ENCODE assay signal across 8 mouse cellular contexts in genomic region chr17:21845545-21846321, GRCm38 (mm10). TPM values are rescaled to one million over a fixed set of nuclear protein-coding genes. Genes with fewer than 3 reads are reported as not detected.
DNase-seq lines count a peak whose midpoint lies in the region; ATAC-seq lines count a peak whose summit lies in the region.

TSS of gene Zfp820 (minus strand) at chr17:21845772.

- H3K9me3 ChIP-seq in hindbrain, embryonic 14.5 days (ENCODE audit: control insufficient read depth, low read length), result no peaks in the 10 kb centered on the region

- H3K9ac ChIP-seq in hindbrain, embryonic 14.5 days, result peak within 1 kb of the TSS; percentile 73

- 4% methylated on average over 22 of the region's 22 CpGs for WGBS in hindbrain, embryonic 14.5 days

- H3K4me1 ChIP-seq in hindbrain, embryonic 14.5 days (replicated peaks; ENCODE audit: control insufficient read depth, insufficient read depth, low read length), result no peaks in the 10 kb centered on the region; the same call in 1 of the 2 replicates

- peak within 1 kb of the TSS; percentile 54 for H3K4me3 ChIP-seq in hindbrain, embryonic 14.5 days (replicated peaks; ENCODE audit: low read length)

- no peak within 1 kb of the TSS for H3K27ac ChIP-seq in hindbrain, embryonic 14.5 days

- peak within 1 kb of the TSS; percentile 56 for H3K4me2 ChIP-seq in hindbrain, embryonic 14.5 days (replicated peaks)

- H3K36me3 ChIP-seq in hindbrain, embryonic 14.5 days (replicated peaks; ENCODE audit: control insufficient read depth, insufficient read depth), result no peaks in the 10 kb centered on the region

- no peaks in the 10 kb centered on the region for H3K27me3 ChIP-seq in hindbrain, embryonic 14.5 days (ENCODE audit: control insufficient read depth, insufficient read depth, low read length)

- ATAC-seq in hindbrain, embryonic 14.5 days (ENCODE audit: low FRiP score), result peak; percentile 99
- no peak for ATAC-seq in erythroid progenitor cell, adult 5-6 weeks (replicated peaks; ENCODE audit: low FRiP score, poor library complexity, severe bottlenecking)

- peak; percentile 98 for DNase-seq in R1 (ENCODE audit: low read depth, low spot score)
- peak; percentile 17 to 19 for DNase-seq in cerebellum, postnatal 25 days
- peak; percentile 57 for DNase-seq in gastrocnemius, adult 18-20 months (ENCODE audit: low spot score)
- DNase-seq in hindbrain, embryonic 14.5 days (ENCODE audit: low spot score), result peak; percentile 85
- DNase-seq in left cerebral cortex, adult 18-20 months (ENCODE audit: low spot score in 2 of 2), result peak; percentile 4 to 26
- DNase-seq in lung, postnatal 4 days, result peak; percentile 75 to 76
- DNase-seq in right cerebral cortex, adult 2 months (ENCODE audit: low spot score in 2 of 2), result peak; percentile 14 to 16

RNA-seq across cellular contexts. Expression of gene Zfp820, which starts in this region (rescaled TPM):
- total RNA-seq in gastrocnemius, adult 18-20 months (2021), result under 1 TPM; 0.19 to 0.21 TPM
- polyA plus RNA-seq in hindbrain, embryonic 14.5 days (2014; fragmentation: Nextera tagmentation; extraction: Ambion mirVana), result 2.7 and 3.5 TPM in 2 replicates
- total RNA-seq in left cerebral cortex, adult 18-20 months (2021), result under 1 TPM; 0.67 to 0.94 TPM
- 3.4 TPM in 1 of 2 replicates, not detected in the other for total RNA-seq in erythroid progenitor cell, adult 5-6 weeks (2015; ENCODE audit: low replicate concordance)
- 0.51 TPM in 1 of 2 replicates, not detected in the other for total RNA-seq in erythroid progenitor cell, adult 5-6 weeks (2017; ENCODE audit: low replicate concordance)

Comparison
In these comparisons a context has a peak if more than half of its experiments do, and no peak if none do; other contexts are left out.
1. Peak in DNase-seq in gastrocnemius, adult 18-20 months; RNA of the gene not detected or under 1 TPM.
2. Peak in DNase-seq in left cerebral cortex, adult 18-20 months; RNA of the gene not detected or under 1 TPM.
3. DNase-seq: peak in every context shown above with its lines; median percentile 98 in R1; 85 in hindbrain, embryonic 14.5 days; 76 in lung, postnatal 4 days; 57 in gastrocnemius, adult 18-20 months; 18 in cerebellum, postnatal 25 days; 15 in left cerebral cortex, adult 18-20 months; 15 in right cerebral cortex, adult 2 months.